Mouse (Mus musculus): ENCODE measurements around the gene Itgb7.

Itgb7 gene

DNA sequence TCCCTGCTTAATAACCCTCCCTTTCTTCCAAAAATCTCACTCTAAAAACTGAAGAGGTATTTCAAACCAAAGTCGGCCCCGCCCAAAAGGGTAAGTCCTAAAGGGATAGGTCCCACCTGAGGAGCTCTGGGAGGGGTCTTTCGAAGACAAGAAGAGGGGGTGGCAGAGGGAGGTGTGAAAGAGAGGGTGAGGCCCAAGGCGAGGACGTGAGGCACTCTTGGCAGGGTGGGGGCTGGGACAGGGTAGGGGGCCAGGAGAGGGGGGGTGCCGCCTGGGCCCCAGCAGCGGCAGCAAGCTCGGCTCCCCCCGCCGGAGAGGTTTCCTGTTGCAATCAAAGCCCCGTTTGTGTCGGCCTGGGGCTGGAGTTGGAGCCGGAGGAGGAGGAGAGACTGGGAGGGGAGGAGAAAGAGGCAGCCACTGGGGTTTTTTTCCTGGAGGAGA lies 17.5 kb upstream of the Itgb7 start:
- DNase-seq (ENCODE audit: low read depth, low spot score): no peak

GRCm38 (mm10) chr15:102248812-102249191 lies 17.1 kb upstream of the Itgb7 start:
- no peak for DNase-seq (ENCODE audit: low read depth, low spot score)

- DNase-seq (ENCODE audit: low read depth, low spot score): no peak
Measured at GRCm38 (mm10) chr15:102248131-102248811, 16.5 kb upstream of the Itgb7 start.

DNA sequence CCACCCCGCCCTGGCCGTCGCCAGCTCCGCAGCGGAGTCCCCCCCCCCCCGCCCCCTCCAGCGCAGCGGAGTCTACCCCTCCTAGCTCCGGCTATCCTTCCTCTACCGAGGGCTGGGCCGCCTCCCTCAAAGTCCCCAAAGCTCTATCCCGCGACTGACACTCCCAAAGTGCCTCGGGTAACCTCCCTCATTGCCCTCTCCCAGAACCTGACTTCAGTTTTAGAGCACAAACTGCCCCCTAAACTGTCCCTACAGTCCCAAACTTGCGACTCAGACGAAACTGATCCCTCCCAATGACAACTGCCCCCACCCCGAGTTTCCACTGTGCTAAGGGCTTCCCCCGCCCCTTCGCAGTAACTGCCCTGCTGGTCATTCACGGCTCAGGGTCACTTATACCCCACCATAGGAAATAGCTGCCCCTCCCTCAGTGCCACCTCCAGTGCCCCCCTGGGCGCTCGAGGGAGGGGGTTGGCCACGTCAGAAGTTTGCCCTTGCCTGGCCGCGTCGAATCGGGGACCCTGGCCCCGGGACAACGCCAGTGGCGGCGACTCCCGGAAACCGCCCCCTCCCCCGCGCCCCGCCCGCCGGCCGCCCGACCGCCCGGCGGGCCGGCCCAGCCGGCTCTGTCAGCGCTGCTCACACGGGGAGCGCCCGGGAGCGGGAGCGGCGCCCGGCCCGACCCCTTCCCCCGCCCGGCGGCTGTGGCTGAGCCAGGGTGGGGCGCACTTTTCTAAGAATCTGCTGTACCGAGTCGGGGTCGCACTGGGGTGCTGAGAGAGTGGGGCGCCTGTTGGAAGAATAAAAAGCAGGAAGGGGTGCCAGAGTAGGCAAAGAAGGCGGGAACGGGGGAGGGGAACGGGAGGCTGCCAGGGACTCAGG lies 15.7 kb upstream of the Itgb7 start:
- DNase-seq (ENCODE audit: low read depth, low spot score): peak; percentile 43

GRCm38 (mm10) chr15:102246866-102247251 lies 15.1 kb upstream of the Itgb7 start:
- DNase-seq (ENCODE audit: low read depth, low spot score): peak; percentile 78

GRCm38 (mm10) chr15:102245891-102246741 lies 14.4 kb upstream of the Itgb7 start:
- DNase-seq (ENCODE audit: low read depth, low spot score): peak; percentile 50

GRCm38 (mm10) chr15:102245461-102245881 lies 13.7 kb upstream of the Itgb7 start:
- no peak for DNase-seq (ENCODE audit: low read depth, low spot score)

- DNase-seq (ENCODE audit: low read depth, low spot score): no peak
Measured at GRCm38 (mm10) chr15:102244306-102245191, 12.8 kb upstream of the Itgb7 start.

- DNase-seq (ENCODE audit: low read depth, low spot score): no peak
Measured at GRCm38 (mm10) chr15:102243229-102244190, 11.8 kb upstream of the Itgb7 start.

DNA sequence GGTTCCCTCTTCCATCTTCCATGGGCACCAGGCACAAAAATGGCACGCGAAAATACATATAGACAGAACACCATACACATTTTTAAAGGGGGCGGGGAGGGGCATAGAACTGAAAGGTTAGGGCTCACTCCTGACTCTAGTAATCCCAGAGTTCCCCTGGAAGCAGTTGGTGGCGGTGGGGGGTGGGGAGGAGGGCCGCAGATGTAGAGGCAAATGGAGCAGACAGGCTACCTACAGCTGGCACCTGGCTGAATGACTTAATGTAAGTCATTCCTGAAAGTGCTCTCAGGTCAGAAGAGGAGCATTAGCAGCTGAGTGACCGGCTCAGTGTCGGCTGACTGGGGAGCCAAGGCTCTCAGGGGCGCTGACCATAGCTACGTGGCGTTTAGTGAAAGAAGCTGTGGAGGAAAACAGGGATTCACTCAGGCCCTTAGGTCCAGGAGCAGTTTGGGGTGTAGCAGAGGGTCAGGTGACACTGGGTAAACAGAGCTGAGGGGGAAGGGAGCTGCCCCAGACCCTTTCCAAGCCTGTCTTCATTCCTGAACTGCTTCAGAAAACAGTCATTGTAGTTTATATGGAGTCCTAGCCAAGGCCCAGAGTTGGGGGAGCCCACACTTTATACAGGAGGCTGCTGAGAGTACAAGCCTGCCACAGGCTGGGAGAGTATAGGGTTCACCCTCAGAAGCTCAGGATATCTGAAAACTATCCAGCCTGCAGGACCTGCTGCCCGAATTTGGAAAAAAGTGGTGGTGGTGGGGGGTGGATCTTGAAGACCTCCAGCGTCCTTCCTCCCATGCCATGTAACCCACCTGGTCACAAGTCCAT lies 10.9 kb upstream of the Itgb7 start:
- no peak for DNase-seq (ENCODE audit: low read depth, low spot score)

DNA sequence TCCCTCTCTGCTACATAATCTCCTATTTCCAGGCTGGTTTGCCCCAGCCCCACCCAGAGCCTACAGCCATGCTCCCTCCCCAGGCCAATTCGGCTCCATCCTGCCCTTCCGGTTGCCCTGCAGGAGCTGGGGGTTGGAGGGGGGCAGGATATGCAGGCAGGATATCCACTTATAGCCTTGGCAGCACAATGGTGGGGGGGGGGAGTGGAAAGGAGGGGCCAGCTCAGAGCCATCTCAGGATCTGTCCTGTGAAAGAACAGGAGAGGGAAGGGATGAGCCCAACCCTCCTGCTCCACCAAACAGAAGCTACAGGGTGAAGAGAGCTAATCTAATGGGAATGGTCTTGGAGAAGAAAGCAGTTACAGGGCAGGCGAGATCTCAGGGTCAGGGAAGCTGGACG lies 8.9 kb upstream of the Itgb7 start:
- DNase-seq (ENCODE audit: low read depth, low spot score): no peak

DNA sequence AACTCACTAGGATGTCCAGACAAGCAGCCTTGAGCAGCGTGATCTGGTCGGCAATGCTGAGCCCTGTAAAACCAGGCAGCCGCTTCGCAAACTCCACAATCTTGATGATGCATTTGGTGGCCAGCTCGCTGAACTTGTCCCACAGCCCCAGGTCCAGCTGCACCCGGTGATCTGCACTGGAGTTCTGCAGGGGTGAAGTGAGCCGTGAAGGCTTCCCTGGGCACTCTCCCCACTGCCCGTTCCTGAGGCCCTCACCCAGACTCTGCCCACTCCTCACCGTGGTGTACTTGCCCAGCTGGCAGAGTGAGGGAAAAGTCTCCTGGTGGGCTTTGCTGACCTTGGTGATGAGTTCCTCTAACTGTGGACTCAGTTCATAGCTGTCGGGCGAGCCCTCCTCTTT lies 8.1 kb upstream of the Itgb7 start:
- no peak for DNase-seq (ENCODE audit: low read depth, low spot score)

DNA sequence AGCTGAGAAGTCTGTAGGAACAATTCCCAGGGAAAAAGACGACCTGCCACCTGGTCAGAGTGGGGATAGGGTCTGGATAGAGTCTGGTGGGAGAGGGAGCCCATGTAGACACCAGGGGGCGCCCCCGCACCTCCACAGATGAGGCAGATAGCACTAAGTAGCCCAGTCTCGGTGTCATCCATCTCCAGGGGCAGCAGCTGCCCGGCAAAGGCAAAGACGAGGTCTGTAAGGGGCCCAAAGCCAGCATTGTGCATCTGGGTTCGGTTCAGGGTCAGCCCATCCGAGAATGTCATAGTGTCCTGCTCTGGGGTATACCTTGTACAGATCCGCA lies 7.5 kb upstream of the Itgb7 start:
- DNase-seq (ENCODE audit: low read depth, low spot score): peak; percentile 74

GRCm38 (mm10) chr15:102238543-102239259 lies 7.0 kb upstream of the Itgb7 start:
- DNase-seq (ENCODE audit: low read depth, low spot score): no peak

DNA sequence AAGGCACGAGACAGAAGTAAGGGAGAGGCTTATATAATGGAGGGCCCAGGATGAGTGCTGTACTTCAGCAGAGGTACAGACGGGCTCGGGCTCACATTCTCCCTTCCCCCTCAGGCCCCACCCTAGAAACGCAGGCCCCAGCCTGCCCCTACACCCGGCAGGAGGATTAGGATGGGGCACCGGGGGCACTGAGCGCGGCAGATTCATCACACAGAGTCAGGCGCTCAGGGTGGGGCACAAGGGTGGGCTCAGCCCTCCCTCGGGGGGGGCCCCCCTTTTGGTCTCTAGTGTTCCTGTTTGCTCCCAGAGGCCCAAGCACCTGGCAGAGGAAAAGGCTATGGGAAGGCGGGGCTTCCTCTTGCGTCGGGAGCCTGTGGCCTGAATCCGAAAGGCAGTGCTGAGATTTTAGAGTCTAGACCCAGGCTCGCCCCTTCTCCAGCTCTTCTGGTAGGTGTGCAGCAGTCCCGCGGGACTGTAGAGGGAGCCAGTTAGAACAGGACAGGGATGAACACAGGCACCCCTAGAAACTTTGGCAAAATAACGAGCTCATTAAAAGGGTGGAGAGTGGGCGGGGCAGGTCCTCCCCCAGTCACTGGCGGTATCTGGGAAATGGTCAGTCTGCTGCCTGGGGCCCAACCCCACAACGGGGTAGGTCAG lies 3.8 kb upstream of the Itgb7 start:
- DNase-seq (ENCODE audit: low read depth, low spot score): no peak

DNA sequence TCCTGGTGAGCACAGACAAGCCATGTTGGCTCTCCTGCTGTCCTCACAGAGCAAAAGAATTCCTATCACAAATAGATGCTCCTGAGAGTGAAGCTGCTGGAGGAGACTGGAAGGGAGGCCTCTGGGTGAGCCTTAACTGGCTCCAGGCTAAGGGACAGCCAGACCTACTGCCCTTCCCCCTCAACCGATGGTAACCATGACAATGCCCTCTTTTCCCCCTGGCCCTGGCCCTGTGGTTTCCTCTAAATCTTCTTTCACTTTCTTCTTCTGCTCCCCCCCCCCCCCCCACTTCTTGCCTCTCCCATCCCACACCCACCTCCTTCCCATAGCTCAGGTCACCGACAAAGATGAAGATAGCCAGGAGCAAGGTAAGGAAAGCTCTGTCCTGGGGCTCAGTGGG lies 2.2 kb upstream of the Itgb7 start:
- no peak for DNase-seq (ENCODE audit: low read depth, low spot score)

DNA sequence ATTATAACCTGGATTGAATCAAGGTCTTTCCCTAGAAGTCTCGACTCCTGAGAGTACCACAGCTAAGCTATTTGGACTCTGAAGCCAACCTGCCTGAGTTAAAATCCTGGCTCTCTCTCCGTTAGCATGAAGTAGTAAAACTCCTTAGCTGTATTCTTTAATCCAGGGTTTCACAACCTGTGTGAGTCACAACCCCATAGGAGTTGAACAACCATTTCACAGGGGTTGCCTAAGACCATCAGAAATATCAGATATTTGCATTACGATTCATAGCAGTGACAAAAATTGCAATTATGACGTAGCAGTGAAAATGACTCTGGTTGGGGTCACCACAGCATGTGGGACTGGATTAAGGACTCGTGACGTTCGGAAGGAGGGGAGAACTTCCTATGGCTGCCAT lies 1.0 kb upstream of the Itgb7 start:
- DNase-seq (ENCODE audit: low read depth, low spot score): no peak
